Comparison of ENCODE assay signal across 17 mouse cellular contexts in the genomic region with DNA sequence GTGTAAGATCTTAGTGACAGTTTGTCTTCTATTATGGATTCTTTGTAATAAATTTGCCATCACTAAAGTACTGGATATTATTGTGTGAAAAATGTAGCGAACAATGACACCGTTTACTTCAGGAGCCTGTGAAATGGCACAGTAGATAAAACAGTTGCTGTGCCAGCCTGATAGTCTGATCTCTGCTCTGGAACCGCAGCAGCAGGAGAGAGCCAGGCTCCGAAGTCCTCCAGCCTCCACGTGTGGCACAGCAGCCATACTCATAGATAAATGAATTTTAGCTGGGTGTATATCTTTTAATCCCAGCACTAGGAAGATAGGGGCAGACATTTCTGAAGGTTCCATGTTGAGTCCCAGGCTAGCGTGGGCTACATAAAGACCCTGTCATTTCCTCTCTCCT. TPM values are rescaled to one million over a fixed set of nuclear protein-coding genes. Genes with fewer than 3 reads are reported as not detected.
DNase-seq lines count a peak whose midpoint lies in the region; ATAC-seq and TF ChIP-seq lines count a peak whose summit lies in the region.
"Had no signal": no experiment of that assay in that cellular context is flagged by ENCODE, and none has a peak within 500 bp of the region (broad histone marks: within the 10 kb centered on the region; RNA-seq: fewer than 3 reads in every experiment).

No protein-coding gene starts in this region.

- no peak overlapping the region for H3K27ac ChIP-seq in heart, embryonic 12.5 days (ENCODE audit: poor library complexity, severe bottlenecking)
- H3K27ac ChIP-seq in heart, adult 2 months, result no peak overlapping the region
- H3K27ac ChIP-seq in MEL (ENCODE audit: control insufficient read depth, low read depth, low read length), result peak overlapping the region; percentile 43; the same call in 1 of the 2 replicates
- peak overlapping the region; percentile 58; the same call in 1 of the 2 replicates for H3K27ac ChIP-seq in liver, postnatal 0 days (ENCODE audit: low read depth)
- no peak overlapping the region for H3K27ac ChIP-seq in forebrain, embryonic 16.5 days (ENCODE audit: low read length)
- H3K27ac ChIP-seq: limb, embryonic 10.5 days; midbrain, embryonic 15.5 days; neural tube, embryonic 12.5 days had no signal

- no peak overlapping the region for H3K4me3 ChIP-seq in heart, embryonic 12.5 days
- H3K4me3 ChIP-seq in heart, adult 2 months, result no peak overlapping the region
- peak overlapping the region in 1 of 2 experiments; percentile 30; a peak in 2 of 4 replicates for H3K4me3 ChIP-seq in MEL (ENCODE audit: control insufficient read depth in 1 of 2, insufficient read depth in 1 of 2, low read depth in 2 of 2, low read length in 2 of 2)
- H3K4me3 ChIP-seq in liver, postnatal 0 days (ENCODE audit: low read depth, low read length), result 0 out of 2 replicates have a peak overlapping the region, but pooled peaks have one; percentile 1
- H3K4me3 ChIP-seq in forebrain, embryonic 16.5 days (replicated peaks; ENCODE audit: low read length), result no peak overlapping the region
- H3K4me3 ChIP-seq: limb, embryonic 10.5 days; midbrain, embryonic 15.5 days; neural tube, embryonic 12.5 days had no signal

- TF ChIP-seq POLR2A in heart, adult 2 months (IDR thresholded peaks at IDR 0.05; ENCODE audit: insufficient read depth, low read depth, low read length), result no peak
- no peak for TF ChIP-seq POLR2A in MEL (IDR thresholded peaks at IDR 0.05; ENCODE audit: control insufficient read depth in 1 of 2, insufficient read depth in 1 of 2, low read depth in 1 of 2, low read length in 2 of 2, poor library complexity in 1 of 2)

- 56% methylated on average over 6 of the region's 6 CpGs for WGBS in heart, embryonic 12.5 days
- WGBS in heart, adult 2 months, result 47% methylated on average over 6 of the region's 6 CpGs
- 59% methylated on average over 6 of the region's 6 CpGs for WGBS in liver, postnatal 0 days (ENCODE audit: insufficient replicate concordance)
- 82% methylated on average over 6 of the region's 6 CpGs for WGBS in forebrain, embryonic 16.5 days

- peaks cover 5% of the 10 kb centered on the region; the same call in 1 of the 2 replicates for H3K36me3 ChIP-seq in heart, embryonic 12.5 days
- peaks cover 24% of the 10 kb centered on the region for H3K36me3 ChIP-seq in heart, adult 2 months (ENCODE audit: control insufficient read depth, insufficient read depth, low read length)
- H3K36me3 ChIP-seq in MEL (ENCODE audit: control insufficient read depth in 1 of 2, insufficient read depth in 2 of 2, low read length in 2 of 2), result peaks cover 24 to 50% of the 10 kb centered on the region in 2 experiments
- peaks cover 24% of the 10 kb centered on the region for H3K36me3 ChIP-seq in liver, postnatal 0 days (replicated peaks; ENCODE audit: insufficient read depth, low read length)
- peaks cover 2% of the 10 kb centered on the region; the same call in 1 of the 2 replicates for H3K36me3 ChIP-seq in forebrain, embryonic 16.5 days (ENCODE audit: control insufficient read depth, insufficient read depth)
- H3K36me3 ChIP-seq: midbrain, embryonic 15.5 days had no signal

- H3K4me1 ChIP-seq in heart, embryonic 12.5 days (replicated peaks), result peaks cover 26% of the 10 kb centered on the region
- H3K4me1 ChIP-seq in heart, adult 2 months (ENCODE audit: control insufficient read depth, insufficient read depth, low read length), result peaks cover 11% of the 10 kb centered on the region
- peaks cover 22 to 24% of the 10 kb centered on the region in 2 experiments for H3K4me1 ChIP-seq in MEL (ENCODE audit: control insufficient read depth in 1 of 2, insufficient read depth in 2 of 2, low read length in 2 of 2)
- peaks cover 33% of the 10 kb centered on the region for H3K4me1 ChIP-seq in liver, postnatal 0 days (ENCODE audit: insufficient read depth)
- H3K4me1 ChIP-seq in forebrain, embryonic 16.5 days (replicated peaks; ENCODE audit: control insufficient read depth, insufficient read depth, low read length), result peaks cover 17% of the 10 kb centered on the region

- H3K9me3 ChIP-seq in heart, embryonic 12.5 days (replicated peaks), result no peaks in the 10 kb centered on the region
- H3K9me3 ChIP-seq in MEL (replicated peaks; ENCODE audit: insufficient read depth, low read length), result no peaks in the 10 kb centered on the region
- no peaks in the 10 kb centered on the region for H3K9me3 ChIP-seq in liver, postnatal 0 days (ENCODE audit: low read length)
- H3K9me3 ChIP-seq in forebrain, embryonic 16.5 days (ENCODE audit: control insufficient read depth, low read length), result no peaks in the 10 kb centered on the region
- H3K9me3 ChIP-seq: limb, embryonic 10.5 days; midbrain, embryonic 15.5 days; neural tube, embryonic 12.5 days had no signal

- H3K79me2 ChIP-seq in heart, adult 2 months (replicated peaks; ENCODE audit: control insufficient read depth, insufficient read depth, low read length), result peaks cover 4% of the 10 kb centered on the region
- H3K79me2 ChIP-seq in MEL (ENCODE audit: control insufficient read depth, insufficient read depth, low read length, poor library complexity), result peaks cover 32% of the 10 kb centered on the region

- no peaks in the 10 kb centered on the region for H3K27me3 ChIP-seq in heart, embryonic 12.5 days (replicated peaks)
- H3K27me3 ChIP-seq in heart, adult 2 months (ENCODE audit: control insufficient read depth, insufficient read depth, low read length), result no peaks in the 10 kb centered on the region
- H3K27me3 ChIP-seq in MEL (ENCODE audit: control insufficient read depth in 1 of 2, insufficient read depth in 2 of 2, low read length in 2 of 2), result no peaks in the 10 kb centered on the region
- no peaks in the 10 kb centered on the region for H3K27me3 ChIP-seq in liver, postnatal 0 days (ENCODE audit: insufficient read depth, low read length)
- no peaks in the 10 kb centered on the region for H3K27me3 ChIP-seq in forebrain, embryonic 16.5 days (replicated peaks; ENCODE audit: control insufficient read depth, insufficient read depth, low read length)
- H3K27me3 ChIP-seq: midbrain, embryonic 15.5 days; neural tube, embryonic 12.5 days had no signal

- peak overlapping the region; percentile 12; the same call in 1 of the 2 replicates for H3K4me2 ChIP-seq in heart, embryonic 12.5 days
- peak overlapping the region; percentile 57 for H3K4me2 ChIP-seq in liver, postnatal 0 days (ENCODE audit: low read depth, low read length)
- no peak overlapping the region for H3K4me2 ChIP-seq in forebrain, embryonic 16.5 days (ENCODE audit: low read length)
- H3K4me2 ChIP-seq: midbrain, embryonic 15.5 days; neural tube, embryonic 12.5 days had no signal

- intact Hi-C loops in heart, adult 2 months (cut with DNase I), result no loop called here
- intact Hi-C loops in gastrocnemius, postnatal 36 days (cut with DNase I), result no loop called here

- DNase-seq in heart, adult 2 months, result no peak
- DNase-seq in MEL (ENCODE audit: low read depth, low spot score), result peak; percentile 73
- DNase-seq in liver, postnatal 0 days, result peak; percentile 46
- DNase-seq in frontal cortex, postnatal 25 days (ENCODE audit: low spot score in 2 of 2), result no peak
- DNase-seq in gastrocnemius, postnatal 36 days, result no peak
- DNase-seq: adrenal gland, postnatal 25 days; cerebellum, adult 18-20 months; heart, adult 11 months; heart, postnatal 36 days; lung, postnatal 14 days; thymus, postnatal 4 days had no signal

- TF ChIP-seq CTCF in heart, adult 2 months (IDR thresholded peaks at IDR 0.05), result no peak
- no peak for TF ChIP-seq CTCF in MEL (IDR thresholded peaks at IDR 0.05 in 2 of 3, conservative IDR thresholded peaks at IDR 0.05 in 1 of 3; ENCODE audit: control insufficient read depth in 1 of 3, insufficient read depth in 1 of 3, low read depth in 2 of 3, low read length in 3 of 3, poor library complexity in 1 of 3, severe bottlenecking in 1 of 3)
- no peak for TF ChIP-seq CTCF in liver, postnatal 0 days (IDR thresholded peaks at IDR 0.05; ENCODE audit: low read depth)

- TF ChIP-seq EP300 in heart, adult 2 months (IDR thresholded peaks at IDR 0.05; ENCODE audit: insufficient read depth, low read depth, low read length), result no peak
- TF ChIP-seq EP300 in MEL (IDR thresholded peaks at IDR 0.05; ENCODE audit: low read depth in 1 of 2, low read length in 2 of 2), result peak; percentile 81 to 88
- peak; percentile 95 for TF ChIP-seq EP300 in liver, postnatal 0 days (IDR thresholded peaks at IDR 0.05; ENCODE audit: low read depth)

- ATAC-seq in heart, embryonic 12.5 days (ENCODE audit: insufficient number of reproducible peaks, low FRiP score), result peak; percentile 51; the same call in 1 of the 2 replicates
- peak; percentile 86 for ATAC-seq in erythroid progenitor cell, adult 5-6 weeks (replicated peaks; ENCODE audit: low FRiP score, poor library complexity, severe bottlenecking)
- peak; percentile 86 for ATAC-seq in liver, postnatal 0 days
- no peak for ATAC-seq in forebrain, embryonic 16.5 days
- ATAC-seq: midbrain, embryonic 15.5 days had no signal

- TF ChIP-seq RAD21 in MEL (IDR thresholded peaks at IDR 0.05; ENCODE audit: low read depth, low read length), result no peak

- H3K9ac ChIP-seq in heart, embryonic 12.5 days, result no peak overlapping the region
- H3K9ac ChIP-seq in heart, adult 2 months (ENCODE audit: low read depth, low read length), result no peak overlapping the region
- H3K9ac ChIP-seq in MEL (ENCODE audit: control insufficient read depth, low read depth, low read length, poor library complexity, severe bottlenecking), result 0 out of 2 replicates have a peak overlapping the region, but pooled peaks have one; percentile 22
- no peak overlapping the region for H3K9ac ChIP-seq in liver, postnatal 0 days (replicated peaks)
- no peak overlapping the region for H3K9ac ChIP-seq in forebrain, embryonic 16.5 days (replicated peaks; ENCODE audit: low read depth, low read length)
- H3K9ac ChIP-seq: midbrain, embryonic 15.5 days; neural tube, embryonic 12.5 days had no signal

TF ChIP-seq in MEL, 35 proteins besides CTCF, POLR2A, EP300 and RAD21 (continues in another document):
- TF ChIP-seq ZC3H11A (IDR thresholded peaks at IDR 0.05; ENCODE audit: low read depth, low read length), result no peak
- peak; percentile 68 for TF ChIP-seq SIN3A (IDR thresholded peaks at IDR 0.05; ENCODE audit: low read length)
- TF ChIP-seq POLR2AphosphoS2 (IDR thresholded peaks at IDR 0.05; ENCODE audit: low read length), result no peak
- TF ChIP-seq NELFE (IDR thresholded peaks at IDR 0.05; ENCODE audit: low read depth, low read length), result no peak

RNA-seq across cellular contexts. Expression of a gene that starts 6.0 kb away (rescaled TPM):
- polyA plus RNA-seq in heart, embryonic 12.5 days (2016; fragmentation: Nextera tagmentation; extraction: Ambion mirVana), result 80.9 and 102 TPM in 2 replicates
- 100 to 1,000 TPM; 148 to 149 TPM for total RNA-seq in heart, adult 2 months (2021)
- 38.9 and 85.4 TPM in 2 replicates for polyA plus RNA-seq in heart, adult 2 months (2012; rRNA removed)
- 95.1 and 98.4 TPM in 2 replicates for total RNA-seq in MEL (2012; rRNA removed)
- polyA plus RNA-seq in MEL (2012; ENCODE audit: insufficient read depth in 1 of 2, insufficient read length in 2 of 2, low read depth in 1 of 2, low replicate concordance in 2 of 2, missing spikeins in 1 of 2), result 10 to 100 TPM; 28.3 to 83.8 TPM
- 111 and 140 TPM in 2 replicates for total RNA-seq in erythroid progenitor cell, adult 5-6 weeks (2015; ENCODE audit: low replicate concordance)
- total RNA-seq in erythroid progenitor cell, adult 5-6 weeks (2017; ENCODE audit: low replicate concordance), result 169 and 196 TPM in 2 replicates
- 32.8 and 33.2 TPM in 2 replicates for polyA plus RNA-seq in liver, postnatal 0 days (2015; fragmentation: Nextera tagmentation; extraction: Ambion mirVana)
- total RNA-seq in gastrocnemius, postnatal 36 days (2021), result 100 to 1,000 TPM; 131 to 135 TPM
- polyA plus RNA-seq in forebrain, embryonic 16.5 days (2015; fragmentation: Nextera tagmentation; extraction: Ambion mirVana), result 24.3 and 26.0 TPM in 2 replicates

Comparison
In these comparisons a context has a peak if more than half of its experiments do, and no peak if none do; other contexts are left out.
1. H3K27ac ChIP-seq: peak in MEL (single experiment) and liver, postnatal 0 days (single experiment); none in heart, embryonic 12.5 days (single experiment), heart, adult 2 months (single experiment) and forebrain, embryonic 16.5 days (single experiment).
2. DNase-seq: peak in MEL (single experiment) and liver, postnatal 0 days (single experiment); none in heart, adult 2 months (0 of 2), frontal cortex, postnatal 25 days (0 of 2) and gastrocnemius, postnatal 36 days (0 of 2).